Mouse (Mus musculus): ENCODE measurements around the gene Mast3. TPM values are rescaled to one million over a fixed set of nuclear protein-coding genes. Genes with fewer than 3 reads are reported as not detected.
A peak's percentile ranks its signal among the peaks of the same experiment; 100 is the strongest.
"Not testable (repeated sequence)": the region's sequence is repeated elsewhere in the genome, so short reads cannot be mapped to it uniquely, and the experiment has no call there.

Gene Mast3
- total RNA-seq, 1 experiment from 2014 or later = 40.2 TPM

GRCm38 (mm10) chr8:70838654-70839407, 34.0 kb upstream of the Mast3 start:
- ATAC-seq (ENCODE audit: extremely low read depth, insufficient number of reproducible peaks, low FRiP score, poor library complexity, severe bottlenecking) = no peak

GRCm38 (mm10) chr8:70836666-70837065, 31.8 kb upstream of the Mast3 start:
- ATAC-seq (ENCODE audit: extremely low read depth, insufficient number of reproducible peaks, low FRiP score, poor library complexity, severe bottlenecking) = no peak

GRCm38 (mm10) chr8:70834071-70834470, 29.2 kb upstream of the Mast3 start:
- ATAC-seq (ENCODE audit: extremely low read depth, insufficient number of reproducible peaks, low FRiP score, poor library complexity, severe bottlenecking) = no peak

GRCm38 (mm10) chr8:70833520-70833919, 28.7 kb upstream of the Mast3 start:
- ATAC-seq (ENCODE audit: extremely low read depth, insufficient number of reproducible peaks, low FRiP score, poor library complexity, severe bottlenecking) = no peak

- no peak for ATAC-seq (ENCODE audit: extremely low read depth, insufficient number of reproducible peaks, low FRiP score, poor library complexity, severe bottlenecking)
Observed at GRCm38 (mm10) chr8:70833018-70833482, 28.2 kb upstream of the Mast3 start.

GRCm38 (mm10) chr8:70832371-70832770, 27.5 kb upstream of the Mast3 start:
- ATAC-seq (ENCODE audit: extremely low read depth, insufficient number of reproducible peaks, low FRiP score, poor library complexity, severe bottlenecking) = no peak

GRCm38 (mm10) chr8:70831517-70831916, 26.7 kb upstream of the Mast3 start:
- ATAC-seq (ENCODE audit: extremely low read depth, insufficient number of reproducible peaks, low FRiP score, poor library complexity, severe bottlenecking) = no peak

- ATAC-seq (ENCODE audit: extremely low read depth, insufficient number of reproducible peaks, low FRiP score, poor library complexity, severe bottlenecking) = no peak
Observed at GRCm38 (mm10) chr8:70827796-70828195, 22.9 kb upstream of the Mast3 start.

- ATAC-seq (ENCODE audit: extremely low read depth, insufficient number of reproducible peaks, low FRiP score, poor library complexity, severe bottlenecking) = no peak
Observed at GRCm38 (mm10) chr8:70827010-70827409, 22.2 kb upstream of the Mast3 start.

- no peak for ATAC-seq (ENCODE audit: extremely low read depth, insufficient number of reproducible peaks, low FRiP score, poor library complexity, severe bottlenecking)
Observed at GRCm38 (mm10) chr8:70825816-70826215, 21.0 kb upstream of the Mast3 start.

- ATAC-seq (ENCODE audit: extremely low read depth, insufficient number of reproducible peaks, low FRiP score, poor library complexity, severe bottlenecking) = no peak
Observed at GRCm38 (mm10) chr8:70823802-70824201, 18.9 kb upstream of the Mast3 start.

- ATAC-seq (ENCODE audit: extremely low read depth, insufficient number of reproducible peaks, low FRiP score, poor library complexity, severe bottlenecking) = not testable (repeated sequence)
Observed at GRCm38 (mm10) chr8:70822594-70822993, 17.7 kb upstream of the Mast3 start.

- no peak for ATAC-seq (ENCODE audit: extremely low read depth, insufficient number of reproducible peaks, low FRiP score, poor library complexity, severe bottlenecking)
Observed at GRCm38 (mm10) chr8:70821992-70822391, 17.1 kb upstream of the Mast3 start.

- peak; percentile 84 for ATAC-seq (ENCODE audit: extremely low read depth, insufficient number of reproducible peaks, low FRiP score, poor library complexity, severe bottlenecking)
Observed at GRCm38 (mm10) chr8:70821399-70821962, 16.6 kb upstream of the Mast3 start.

- ATAC-seq (ENCODE audit: extremely low read depth, insufficient number of reproducible peaks, low FRiP score, poor library complexity, severe bottlenecking) = no peak
Observed at GRCm38 (mm10) chr8:70820101-70820935, 15.5 kb upstream of the Mast3 start.

- ATAC-seq (ENCODE audit: extremely low read depth, insufficient number of reproducible peaks, low FRiP score, poor library complexity, severe bottlenecking) = no peak
Observed at GRCm38 (mm10) chr8:70816679-70817078, 11.8 kb upstream of the Mast3 start.

GRCm38 (mm10) chr8:70812885-70813284, 8.0 kb upstream of the Mast3 start:
- no peak for ATAC-seq (ENCODE audit: extremely low read depth, insufficient number of reproducible peaks, low FRiP score, poor library complexity, severe bottlenecking)

- no peak for ATAC-seq (ENCODE audit: extremely low read depth, insufficient number of reproducible peaks, low FRiP score, poor library complexity, severe bottlenecking)
Observed at GRCm38 (mm10) chr8:70812055-70812454, 7.2 kb upstream of the Mast3 start.

- ATAC-seq (ENCODE audit: extremely low read depth, insufficient number of reproducible peaks, low FRiP score, poor library complexity, severe bottlenecking) = no peak
Observed at GRCm38 (mm10) chr8:70810962-70811680, 6.3 kb upstream of the Mast3 start.

Measured in neutrophil, adult 5-6 weeks (primary cell).